Mouse (Mus musculus) kidney, adult 2 months (tissue): Measurements from ENCODE around the gene Fbxl17.

Source experiments
- CTCF ChIP-seq: fragments of 200-500 bp; conservative IDR thresholded peaks from 2 replicates; pipeline ENCODE4 v1.5.1; 2011; ENCODE audit warnings: low read depth, mild to moderate bottlenecking, control low read depth, low read length, moderate library complexity, mixed read lengths; ENCODE audit not compliant: insufficient read depth, insufficient read length
- POLR2A ChIP-seq: fragments of 200-500 bp; IDR thresholded peaks from one replicate; pipeline ENCODE4 v1.6.1; 2011; ENCODE audit warnings: low read depth, low read length, control low read depth

DNA sequence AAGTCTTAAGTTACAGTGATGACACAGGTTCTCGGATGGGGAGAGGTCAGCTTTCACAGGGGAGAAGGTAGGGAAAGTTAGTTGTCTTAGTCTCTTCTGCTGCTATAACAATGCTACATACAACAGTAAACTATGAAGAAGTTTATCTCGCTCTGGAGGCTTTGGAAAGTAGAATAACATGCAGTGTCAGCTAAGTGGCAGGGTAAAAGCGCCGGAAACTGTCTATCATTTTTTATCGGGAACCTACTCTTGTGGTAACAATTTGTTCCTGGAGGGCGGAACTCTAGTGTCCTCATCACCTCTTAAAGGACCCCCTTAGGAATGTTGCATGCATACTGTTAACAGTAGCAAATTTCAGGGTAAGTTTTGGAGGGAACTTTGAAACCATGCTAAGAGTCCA, 1.3 kb upstream of the Fbxl17 start:
- TF ChIP-seq CTCF (no peak), POLR2A (no peak)
